Comparison of ENCODE assay signal across 21 mouse cellular contexts in genomic region chr2:32299469-32299868, GRCm38 (mm10). TPM values are rescaled to one million over a fixed set of nuclear protein-coding genes. Genes with fewer than 3 reads are reported as not detected.
DNase-seq lines count a peak whose midpoint lies in the region; TF ChIP-seq lines count a peak whose summit lies in the region.
"Had no signal": no experiment of that assay in that cellular context is flagged by ENCODE, and none has a peak within 500 bp of the region (broad histone marks: within the 10 kb centered on the region; RNA-seq: fewer than 3 reads in every experiment).

No protein-coding gene starts in this region.

- TF ChIP-seq CTCF in left cerebral cortex, adult 2 months (IDR thresholded peaks at IDR 0.05) = no peak

- DNase-seq in gastrocnemius, postnatal 10 days = peak; percentile 2
- DNase-seq in gastrocnemius, postnatal 4 days (ENCODE audit: low spot score in 2 of 2) = no peak
- no peak for DNase-seq in left cerebral cortex, adult 2 months (ENCODE audit: extremely low spot score in 1 of 2, low spot score in 2 of 2)
- no peak for DNase-seq in left cerebral cortex, postnatal 4 days
- peak; percentile 41 for DNase-seq in A20 (ENCODE audit: low read depth, low spot score)
- no peak for DNase-seq in thymus, postnatal 0 days (ENCODE audit: low spot score)
- DNase-seq: adrenal gland, adult 2 months; adrenal gland, postnatal 14 days; cerebellum, adult 8-10 months; embryo, embryonic 11 days; gastrocnemius, postnatal 36 days had no signal

- H3K4me3 ChIP-seq in left cerebral cortex, adult 2 months = no peak overlapping the region
- H3K4me3 ChIP-seq: embryonic facial prominence, embryonic 10.5 days; embryonic facial prominence, embryonic 13.5 days; erythroblast, embryonic 14.5 days; forebrain, embryonic 12.5 days; forebrain, embryonic 15.5 days; hindbrain, embryonic 12.5 days had no signal

- peak overlapping the region; percentile 60 for H3K27ac ChIP-seq in left cerebral cortex, adult 2 months
- H3K27ac ChIP-seq: embryonic facial prominence, embryonic 10.5 days; embryonic facial prominence, embryonic 13.5 days; forebrain, embryonic 12.5 days; forebrain, embryonic 15.5 days; hindbrain, embryonic 12.5 days; hindbrain, postnatal 0 days had no signal

- intact Hi-C loops in left cerebral cortex, adult 2 months (cut with DNase I) = no loop called here
- intact Hi-C loops in left cerebral cortex, postnatal 4 days (cut with DNase I) = no loop called here

RNA-seq across cellular contexts. Expression of gene Swi5, which starts 11.6 kb away (rescaled TPM):
- total RNA-seq in gastrocnemius, postnatal 10 days (2021) = 100 to 1,000 TPM; 140 to 148 TPM
- 100 to 1,000 TPM; 160 to 162 TPM for total RNA-seq in gastrocnemius, postnatal 4 days (2021)
- total RNA-seq in left cerebral cortex, adult 2 months (2021) = 100 to 1,000 TPM; 186 to 193 TPM
- total RNA-seq in left cerebral cortex, postnatal 4 days (2021) = 100 to 1,000 TPM; 228 to 230 TPM
- polyA plus RNA-seq in thymus, postnatal 0 days (2015; fragmentation: Nextera tagmentation; extraction: Ambion mirVana) = 429 and 466 TPM in 2 replicates

RNA-seq across cellular contexts. Expression of gene Golga2, which starts 12.3 kb away (rescaled TPM):
- 10 to 100 TPM; 71.3 to 76.5 TPM for total RNA-seq in gastrocnemius, postnatal 10 days (2021)
- total RNA-seq in gastrocnemius, postnatal 4 days (2021) = 10 to 100 TPM; 91.5 to 93.0 TPM
- total RNA-seq in left cerebral cortex, adult 2 months (2021) = 10 to 100 TPM; 83.2 to 86.4 TPM
- 10 to 100 TPM; 75.6 to 81.7 TPM for total RNA-seq in left cerebral cortex, postnatal 4 days (2021)
- polyA plus RNA-seq in thymus, postnatal 0 days (2015; fragmentation: Nextera tagmentation; extraction: Ambion mirVana) = 11.6 and 15.4 TPM in 2 replicates

RNA-seq across cellular contexts. Expression of gene Uck1, which starts 39.5 kb away (rescaled TPM):
- 10 to 100 TPM; 18.0 to 20.2 TPM for total RNA-seq in gastrocnemius, postnatal 10 days (2021)
- 10 to 100 TPM; 24.5 to 27.2 TPM for total RNA-seq in gastrocnemius, postnatal 4 days (2021)
- total RNA-seq in left cerebral cortex, adult 2 months (2021) = 10 to 100 TPM; 45.9 to 47.1 TPM
- total RNA-seq in left cerebral cortex, postnatal 4 days (2021) = 10 to 100 TPM; 61.8 to 62.5 TPM
- 66.9 and 72.4 TPM in 2 replicates for polyA plus RNA-seq in thymus, postnatal 0 days (2015; fragmentation: Nextera tagmentation; extraction: Ambion mirVana)

RNA-seq across cellular contexts. Expression of gene Ciz1, which starts 52.7 kb away (rescaled TPM):
- 10 to 100 TPM; 31.2 to 47.2 TPM for total RNA-seq in gastrocnemius, postnatal 10 days (2021)
- 10 to 100 TPM; 53.4 to 60.4 TPM for total RNA-seq in gastrocnemius, postnatal 4 days (2021)
- total RNA-seq in left cerebral cortex, adult 2 months (2021) = 10 to 100 TPM; 89.7 to 90.1 TPM
- total RNA-seq in left cerebral cortex, postnatal 4 days (2021) = 100 to 1,000 TPM in 1 of 2 experiments, 10 to 100 TPM in 1; 87.7 to 101 TPM
- polyA plus RNA-seq in thymus, postnatal 0 days (2015; fragmentation: Nextera tagmentation; extraction: Ambion mirVana) = 30.5 and 37.6 TPM in 2 replicates

RNA-seq across cellular contexts. Expression of gene Dnm1, which starts 53.7 kb away (rescaled TPM):
- total RNA-seq in gastrocnemius, postnatal 10 days (2021) = 10 to 100 TPM; 18.9 to 25.7 TPM
- total RNA-seq in gastrocnemius, postnatal 4 days (2021) = 10 to 100 TPM; 36.5 to 38.7 TPM
- total RNA-seq in left cerebral cortex, adult 2 months (2021) = 1,000 to 10,000 TPM; 1,259 to 1,310 TPM
- 100 to 1,000 TPM; 241 to 308 TPM for total RNA-seq in left cerebral cortex, postnatal 4 days (2021)
- 0.69 and 0.83 TPM in 2 replicates for polyA plus RNA-seq in thymus, postnatal 0 days (2015; fragmentation: Nextera tagmentation; extraction: Ambion mirVana)
- total RNA-seq: hematopoietic stem cell, adult 5-6 weeks had no signal
- polyA plus RNA-seq: CD4-positive, CD25-positive, alpha-beta regulatory T cell, adult 4 months; inflammation-experienced regulatory T-cells, adult 6 months had no signal

Comparison
In these comparisons a context has a peak if more than half of its experiments do, and no peak if none do; other contexts are left out.
1. DNase-seq: peak in gastrocnemius, postnatal 10 days (single experiment) and A20 (single experiment); none in gastrocnemius, postnatal 4 days (0 of 2), left cerebral cortex, adult 2 months (0 of 2), left cerebral cortex, postnatal 4 days (single experiment) and thymus, postnatal 0 days (single experiment).